Mouse (Mus musculus) thymus, adult 2 months (tissue): ENCODE results near the gene Rho.

Source experiments
- CTCF ChIP-seq: fragments of 200-500 bp; IDR thresholded peaks from 2 replicates; pipeline ENCODE4 v1.5.1; 2012; ENCODE audit warnings: mild to moderate bottlenecking, control low read depth, low read length, moderate library complexity, borderline replicate concordance; ENCODE audit not compliant: control insufficient read depth, poor library complexity, insufficient read depth; ENCODE audit errors: extremely low read depth
- POLR2A ChIP-seq: fragments of 200-500 bp; IDR thresholded peaks from 2 replicates; pipeline ENCODE4 v1.6.1; 2012; ENCODE audit warnings: mild to moderate bottlenecking, low read length, control low read depth, moderate library complexity; ENCODE audit not compliant: control insufficient read depth, poor library complexity, insufficient read depth; ENCODE audit errors: extremely low read depth

- TF ChIP-seq CTCF, result no peak
- TF ChIP-seq POLR2A, result no peak
Measured at GRCm38 (mm10) chr6:115958445-115958844, 26.9 kb downstream of the Rho start.
